Mouse (Mus musculus): ENCODE results near the gene Gm42906.

Gene Gm42906

DNA sequence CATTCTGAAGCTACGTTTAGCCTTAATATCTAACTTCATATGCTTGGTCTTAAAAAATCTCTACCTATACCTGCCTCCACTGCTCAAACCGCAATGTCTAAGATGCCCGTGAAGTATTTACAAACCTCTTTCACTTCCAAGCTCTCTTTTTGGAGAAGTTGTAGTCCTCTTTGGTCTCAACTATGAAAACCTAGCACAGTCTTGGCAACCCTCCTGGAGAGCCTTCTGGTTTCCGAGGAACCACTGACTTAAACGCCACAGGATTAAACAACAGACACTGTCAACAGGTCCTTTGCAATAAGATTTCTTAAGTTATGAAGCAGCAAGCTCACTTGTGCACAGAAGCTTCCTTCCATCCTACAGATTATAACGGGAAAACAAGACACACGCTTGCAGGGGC, 196.1 kb downstream of the Gm42906 start:
- no peak for DNase-seq

DNA sequence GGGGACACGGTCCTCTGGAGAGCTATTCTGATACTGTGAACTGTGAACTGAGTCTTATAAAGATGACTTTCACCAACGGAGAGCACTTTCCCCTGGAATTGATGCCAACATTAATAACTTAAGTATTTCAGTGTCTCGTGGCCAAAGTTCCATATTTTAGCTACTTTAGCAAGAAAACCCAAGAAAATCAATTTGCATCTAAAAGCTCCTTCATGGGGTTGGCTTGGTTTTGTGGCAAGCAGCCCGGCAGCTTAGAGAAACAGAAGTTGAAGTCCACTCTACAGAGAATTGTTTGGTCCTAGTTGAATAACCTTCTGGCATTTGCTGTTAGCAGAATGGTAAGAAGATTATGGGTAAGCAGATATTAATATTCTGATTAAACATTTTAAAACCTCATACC, 196.6 kb downstream of the Gm42906 start:
- no peak for DNase-seq

DNA sequence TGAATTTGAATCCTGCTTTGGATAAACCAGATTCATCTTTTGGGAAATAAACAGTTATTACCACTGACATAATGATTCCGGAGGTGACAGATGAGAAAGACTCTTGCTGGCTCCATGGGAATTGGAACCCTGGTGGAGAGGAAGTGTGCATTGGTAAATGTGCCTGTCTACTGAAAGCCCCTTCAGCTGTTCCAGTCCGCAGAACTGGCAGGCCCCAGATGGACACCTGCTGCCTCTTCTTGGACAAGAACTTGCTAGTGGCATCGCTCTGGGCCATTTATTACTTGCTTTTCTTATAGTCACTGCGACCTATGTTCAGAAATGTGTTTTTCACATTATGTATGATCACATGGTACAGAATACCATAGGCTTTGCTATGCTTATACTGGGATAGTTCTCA, 197.5 kb downstream of the Gm42906 start:
- no peak for DNase-seq

DNA sequence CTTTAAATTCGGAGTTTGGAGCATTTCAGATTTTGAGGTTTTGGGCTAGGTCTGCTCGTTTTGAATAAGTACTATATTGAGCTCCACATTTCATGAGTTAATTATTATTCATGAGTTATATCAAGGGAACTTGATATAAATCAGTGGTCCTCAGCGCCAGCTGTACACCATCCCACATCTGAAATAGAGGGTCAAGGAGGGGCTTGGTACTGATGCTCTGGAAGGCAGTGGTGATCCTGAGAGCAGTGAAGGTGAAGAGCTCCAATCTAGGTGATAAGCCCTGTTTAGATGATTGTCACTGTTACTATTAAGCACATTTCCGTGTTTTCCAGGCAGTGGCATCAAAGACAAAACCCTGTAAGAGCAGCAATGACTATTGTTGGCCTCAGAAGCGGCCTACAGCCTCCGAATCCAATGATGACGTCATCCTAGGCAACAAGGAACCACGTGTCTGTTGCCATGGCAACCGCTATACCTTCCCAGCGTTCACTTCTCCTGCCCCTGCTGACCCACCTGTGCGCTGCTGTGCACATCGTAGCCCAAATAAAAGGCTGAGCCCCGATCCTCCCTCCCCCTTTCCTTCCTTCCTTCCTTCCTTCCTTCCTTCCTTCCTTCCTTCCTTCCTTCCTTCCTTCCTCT, 199.5 kb downstream of the Gm42906 start:
- DNase-seq = no peak

DNA sequence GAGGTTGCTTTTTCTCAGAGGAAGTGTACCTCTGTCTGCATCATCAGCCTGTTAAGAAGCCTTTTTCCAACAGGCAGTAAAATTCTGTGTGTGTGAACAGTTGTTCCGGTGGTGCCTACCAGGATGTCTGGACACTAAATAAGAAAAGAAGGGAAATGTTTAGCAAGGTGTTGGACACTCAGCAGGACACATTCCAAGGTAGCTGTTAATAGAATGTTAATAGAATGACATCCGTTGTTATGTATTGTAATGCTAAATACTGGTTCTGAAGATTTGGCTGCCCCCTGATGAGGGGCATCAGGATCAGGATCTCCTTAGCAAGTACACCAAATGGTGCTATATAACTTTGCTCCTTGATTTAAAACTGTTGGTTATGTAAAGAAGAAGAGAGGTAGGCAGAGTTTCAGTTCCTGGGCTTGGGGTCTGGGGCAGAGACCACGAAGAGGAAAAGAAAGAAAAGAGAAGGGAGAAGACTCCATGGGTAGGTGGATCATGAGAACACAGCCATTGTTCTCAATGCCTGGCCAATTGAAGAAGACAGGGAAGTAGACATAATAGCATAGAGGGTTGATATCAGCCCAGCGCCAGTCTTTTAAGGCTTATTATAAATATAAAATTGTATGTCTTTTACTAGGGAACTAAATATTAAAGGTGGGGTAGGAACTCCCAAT, 204.1 kb downstream of the Gm42906 start:
- no peak for DNase-seq

DNA sequence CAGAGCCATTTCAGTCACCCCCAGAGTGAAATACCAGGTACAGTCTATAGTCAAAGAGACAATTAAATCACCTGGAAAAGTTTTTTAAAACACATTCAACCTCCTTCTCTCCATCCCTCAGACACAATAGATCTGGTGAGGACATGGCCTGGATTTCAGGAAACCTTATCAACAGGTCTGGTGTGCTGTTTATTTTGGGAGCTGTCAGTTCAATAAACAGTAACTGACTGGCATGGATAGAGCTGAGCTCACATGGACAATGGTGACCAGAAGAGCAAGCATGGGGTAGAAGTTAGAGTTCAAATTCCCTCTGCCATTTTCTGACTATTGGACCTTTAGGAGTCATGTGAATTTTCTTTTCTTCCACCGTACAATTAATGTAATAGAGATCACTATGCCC, 205.2 kb downstream of the Gm42906 start:
- no peak for DNase-seq

DNA sequence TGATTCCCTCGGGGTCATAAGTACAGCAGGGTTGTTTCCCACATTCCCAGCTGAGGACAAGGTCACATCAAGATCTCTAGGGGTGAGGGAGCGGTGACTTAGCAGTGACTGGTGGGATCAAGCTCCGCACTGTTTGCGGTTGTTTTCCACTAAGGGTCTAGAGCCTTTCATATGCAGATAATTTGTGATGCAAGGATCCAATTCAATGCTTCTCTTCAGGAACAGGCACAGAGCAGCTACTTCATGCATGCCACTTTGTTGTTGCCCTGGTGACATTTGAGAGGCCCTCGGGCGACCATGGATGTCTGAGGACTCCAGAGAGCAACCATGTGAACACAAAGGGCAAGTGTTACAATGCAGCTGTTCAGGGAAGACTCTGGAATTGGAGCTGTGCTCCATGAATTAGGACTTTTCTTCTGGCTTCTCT, 209.3 kb downstream of the Gm42906 start:
- DNase-seq = no peak

DNA sequence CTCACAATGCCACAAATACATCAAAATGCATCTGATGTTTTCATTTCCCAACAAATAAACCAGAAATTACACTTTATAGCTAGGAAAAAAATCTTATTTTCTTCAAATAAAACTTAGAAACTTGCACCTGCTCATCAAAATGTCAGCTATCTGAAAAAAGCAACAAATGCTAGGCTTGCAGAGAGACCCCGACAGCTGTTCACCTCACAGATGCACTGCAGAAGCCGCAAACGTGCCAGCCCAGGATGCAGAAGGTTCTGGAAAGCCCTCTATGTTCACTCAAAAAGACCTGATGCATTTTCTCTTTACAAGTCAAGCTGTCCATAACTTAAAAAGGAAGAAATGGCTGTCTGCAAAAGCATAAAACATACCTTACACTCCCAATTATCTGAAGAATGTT, 214.9 kb downstream of the Gm42906 start:
- no peak for DNase-seq

DNA sequence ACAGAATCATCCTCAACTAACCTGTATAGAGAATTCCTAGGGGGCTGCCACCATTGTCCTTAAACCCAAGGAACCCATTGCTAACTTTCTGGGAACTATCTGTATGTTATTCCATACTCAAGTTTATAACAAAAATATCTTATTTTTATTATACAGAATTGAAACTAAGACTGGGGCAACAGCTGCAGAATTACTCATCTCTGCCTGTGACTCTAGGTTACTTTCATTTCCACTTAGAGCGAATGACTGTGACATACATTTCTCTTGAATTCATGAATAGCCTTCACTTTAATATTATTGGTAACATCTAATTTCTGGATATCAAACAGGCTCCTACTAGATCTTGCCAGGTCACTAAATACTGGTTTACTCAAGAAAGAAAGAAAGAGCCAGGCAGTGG, 217.1 kb downstream of the Gm42906 start:
- DNase-seq = no peak

DNA sequence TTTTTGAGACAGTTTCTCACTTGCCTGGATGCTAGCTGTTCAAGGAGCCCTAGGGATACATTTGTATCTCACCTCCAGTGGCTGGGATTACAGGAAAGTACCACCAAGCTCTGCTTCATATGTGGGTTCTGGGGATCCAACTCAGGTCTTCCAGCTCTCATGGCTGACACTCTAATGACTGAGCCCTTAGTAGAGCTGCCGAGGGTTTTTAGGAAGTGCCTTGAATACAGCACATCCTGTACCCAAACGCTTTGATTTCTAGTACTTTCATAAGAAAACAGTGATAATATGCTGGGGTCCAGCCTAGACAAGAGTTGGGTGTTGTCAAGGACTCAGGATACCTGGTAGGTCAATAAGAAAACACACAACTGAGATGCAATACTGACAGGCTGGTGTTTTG, 217.9 kb downstream of the Gm42906 start:
- DNase-seq = no peak

DNA sequence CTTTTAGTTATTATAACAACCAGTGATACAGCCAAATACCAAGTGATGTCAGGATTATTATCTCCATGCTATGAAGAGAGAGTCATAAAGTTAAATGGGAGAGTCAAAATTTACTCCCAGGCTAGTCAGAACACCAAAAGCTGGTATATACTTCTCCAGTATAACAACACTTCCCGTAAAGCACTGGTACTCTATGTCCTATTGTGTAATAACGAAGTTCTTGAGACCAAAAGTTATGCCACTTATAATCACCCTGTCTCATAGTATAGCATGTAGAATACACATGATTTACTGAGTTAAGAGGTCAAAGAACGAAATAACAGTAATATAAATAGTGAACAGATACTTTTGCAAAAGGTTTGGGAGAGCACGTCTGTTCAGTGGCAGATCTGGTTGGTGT, 222.9 kb downstream of the Gm42906 start:
- DNase-seq = no peak

DNA sequence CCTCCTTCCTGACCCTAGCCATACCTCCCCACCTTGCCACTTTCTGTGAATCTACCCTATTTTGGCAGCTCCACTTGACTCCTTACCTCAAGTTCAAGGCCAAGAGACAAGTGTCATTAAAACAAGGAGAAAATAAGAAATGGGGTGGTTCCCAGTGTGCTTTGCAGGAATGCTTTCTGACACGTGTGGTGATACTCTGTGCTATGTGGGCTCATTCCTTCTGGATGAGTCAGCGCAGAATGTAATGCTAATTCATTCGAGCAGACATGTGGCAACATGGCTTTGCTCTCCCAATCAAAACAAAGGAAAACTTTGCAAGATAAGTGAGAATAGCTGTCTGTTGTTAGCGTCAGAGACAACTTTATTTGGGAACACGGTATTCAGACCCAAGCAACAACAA, 225.0 kb downstream of the Gm42906 start:
- peak; percentile 80 for DNase-seq

DNA sequence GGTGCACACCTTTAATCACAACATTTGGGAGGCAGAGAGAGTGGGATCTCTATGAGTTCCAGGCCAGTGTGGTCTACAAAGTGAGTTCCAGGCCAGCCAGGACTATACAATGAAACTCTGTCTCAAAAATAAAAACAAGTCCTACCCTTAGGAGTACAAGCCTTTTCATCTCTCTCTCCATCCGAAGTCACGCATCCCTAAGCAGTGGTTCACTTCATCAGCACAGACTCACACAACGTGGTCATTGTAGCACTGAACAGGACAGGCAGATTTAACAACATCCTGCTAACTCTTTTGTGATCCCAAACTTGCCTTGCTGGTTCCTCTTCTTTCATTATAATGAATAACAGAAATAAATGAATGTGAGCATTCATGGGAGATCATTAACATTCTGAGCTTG, 226.7 kb downstream of the Gm42906 start:
- DNase-seq = no peak

DNA sequence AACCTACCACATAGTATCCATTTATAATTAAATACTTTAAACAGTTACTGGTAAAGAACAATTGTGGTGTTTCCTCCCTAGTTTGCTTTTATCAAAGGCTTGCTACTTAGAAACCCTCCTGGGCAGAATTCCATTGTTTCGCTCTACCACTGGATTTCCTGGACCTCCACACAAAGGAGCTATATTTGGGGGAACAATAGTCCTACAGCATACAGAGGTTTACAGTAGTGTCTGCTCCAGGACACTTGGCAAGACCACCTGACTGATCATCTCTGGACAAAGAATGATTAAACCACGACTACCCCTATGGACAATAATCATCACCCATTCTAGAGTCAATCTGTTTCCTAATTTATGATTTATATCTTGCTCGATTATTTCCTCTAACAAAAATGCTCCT, 228.7 kb downstream of the Gm42906 start:
- no peak for DNase-seq

DNA sequence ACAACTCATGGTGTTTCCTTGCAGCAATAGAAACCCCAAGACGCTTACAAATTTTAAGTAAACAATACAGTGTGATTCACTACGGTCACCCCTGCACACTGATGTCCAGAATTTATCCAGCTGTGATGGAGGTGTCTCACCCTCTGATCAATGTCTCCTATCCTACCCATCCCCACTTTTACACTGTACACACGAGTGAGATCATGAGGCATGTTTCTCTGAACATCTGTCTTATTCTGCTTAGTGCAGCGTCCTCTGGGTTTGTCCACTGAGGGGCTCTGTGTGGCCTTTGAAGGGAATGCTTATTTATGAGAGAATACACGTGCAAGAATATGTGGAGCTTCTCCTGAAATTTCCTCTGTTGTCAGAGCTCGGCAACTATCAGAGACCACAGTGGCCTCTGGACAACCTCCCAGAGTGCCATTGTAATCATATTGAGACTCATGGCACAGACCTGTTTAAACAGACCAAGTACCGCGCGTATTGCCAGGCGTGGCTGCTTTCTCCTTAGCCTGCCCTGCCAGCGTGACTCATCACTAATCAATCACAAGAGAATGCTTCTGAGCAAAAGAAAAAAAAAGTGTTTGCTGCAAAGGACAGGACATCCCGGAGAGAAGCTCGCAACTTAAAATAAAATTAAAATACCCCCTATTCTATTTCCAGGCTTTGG, 231.2 kb downstream of the Gm42906 start:
- peak; percentile 80 for DNase-seq

DNA sequence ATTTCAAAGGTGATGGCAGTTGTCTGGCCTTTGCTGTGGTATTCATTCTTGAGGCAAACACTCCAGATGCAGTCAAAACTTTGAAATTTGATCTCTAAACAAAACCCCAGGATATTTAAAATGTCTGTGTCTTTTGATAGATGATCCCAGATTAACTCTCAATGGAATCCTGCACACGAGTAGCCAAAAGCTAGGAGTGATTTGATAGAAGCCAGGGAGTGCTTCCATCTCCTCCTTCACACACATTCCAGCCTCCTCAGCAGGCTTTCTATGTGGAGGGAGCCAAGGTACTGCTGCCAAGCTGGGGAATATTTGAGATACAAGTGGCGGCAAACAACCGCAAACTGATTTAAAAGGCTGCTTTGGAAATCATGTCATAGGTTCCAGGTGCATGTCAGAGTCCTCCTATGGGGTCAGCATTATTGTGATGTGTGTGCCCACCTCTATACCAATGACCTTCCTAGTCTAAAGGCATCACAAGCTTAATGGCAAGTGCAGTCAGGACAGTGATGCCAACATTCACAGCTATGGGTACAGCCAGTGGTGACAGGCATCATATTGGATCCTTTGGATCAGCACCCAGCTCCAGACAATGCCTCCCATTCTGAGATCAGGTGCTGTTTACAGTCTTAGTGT, 234.0 kb downstream of the Gm42906 start:
- peak; percentile 58 for DNase-seq

DNA sequence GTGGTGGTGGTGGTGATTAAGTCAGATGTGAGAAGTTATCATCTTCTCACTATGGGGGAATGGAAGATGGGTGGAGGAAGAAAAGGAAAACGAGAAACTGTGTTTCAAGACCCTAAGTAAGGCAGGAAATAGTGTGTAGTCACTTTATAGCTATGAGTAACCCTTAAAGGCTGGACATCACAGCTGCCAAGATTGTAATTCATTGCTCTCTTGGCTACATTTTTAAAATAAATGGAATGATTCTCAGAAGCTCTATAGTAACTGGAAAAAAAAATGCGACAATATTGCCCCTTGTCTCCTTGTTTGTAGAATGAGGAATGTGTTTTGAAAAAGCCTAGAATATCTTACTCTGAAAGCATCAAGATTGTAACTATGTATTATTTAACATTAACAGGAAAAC, 235.7 kb downstream of the Gm42906 start:
- DNase-seq = no peak

DNA sequence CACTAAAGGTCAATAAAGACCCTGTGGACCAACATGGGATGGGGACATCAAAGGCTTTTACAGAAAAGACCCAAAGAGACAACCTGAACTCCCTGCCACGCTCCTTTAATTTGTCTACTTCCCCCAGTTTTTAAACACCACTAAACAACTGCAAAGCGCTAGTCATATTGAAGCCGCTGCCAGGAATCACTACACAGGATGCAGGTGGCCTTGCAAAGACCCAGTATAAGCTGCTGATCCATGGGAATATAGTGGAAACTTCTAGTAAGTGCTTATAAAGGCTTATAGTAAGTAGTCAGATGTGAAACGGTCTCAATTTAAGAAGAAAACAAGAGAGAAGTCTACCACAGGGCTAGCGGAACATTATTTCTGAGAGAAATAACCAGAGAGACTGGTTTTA, 237.2 kb downstream of the Gm42906 start:
- DNase-seq = no peak

DNA sequence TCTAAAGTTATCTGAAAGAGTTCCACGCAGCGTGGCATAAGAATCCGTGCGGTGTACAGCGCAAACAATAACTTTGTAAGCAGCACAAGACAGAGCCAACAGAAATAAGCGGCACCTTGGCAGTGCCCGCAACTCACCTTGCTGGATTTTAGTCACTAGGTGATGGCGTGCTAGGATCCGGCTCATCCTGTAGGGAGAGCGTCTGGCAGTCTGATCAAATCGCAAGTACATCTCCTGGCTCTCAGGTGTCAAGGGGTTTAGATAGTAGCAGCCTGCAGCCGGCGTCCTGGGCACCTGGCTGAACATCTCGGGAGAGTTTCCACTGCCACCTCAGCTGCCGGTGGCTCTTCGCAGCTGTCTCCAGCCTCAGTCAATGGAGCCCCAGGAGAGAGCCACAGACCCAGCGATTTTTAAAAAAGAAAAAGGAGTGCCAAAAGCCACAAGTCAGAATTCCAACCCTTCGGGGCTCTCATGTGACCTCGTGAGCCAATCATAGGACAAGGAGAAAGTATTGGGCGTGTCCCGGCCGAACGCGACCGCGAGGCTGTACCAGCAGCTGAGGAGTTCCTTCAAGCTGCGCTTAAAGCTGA, 238.1 kb downstream of the Gm42906 start:
- peak; percentile 87 for DNase-seq

DNA sequence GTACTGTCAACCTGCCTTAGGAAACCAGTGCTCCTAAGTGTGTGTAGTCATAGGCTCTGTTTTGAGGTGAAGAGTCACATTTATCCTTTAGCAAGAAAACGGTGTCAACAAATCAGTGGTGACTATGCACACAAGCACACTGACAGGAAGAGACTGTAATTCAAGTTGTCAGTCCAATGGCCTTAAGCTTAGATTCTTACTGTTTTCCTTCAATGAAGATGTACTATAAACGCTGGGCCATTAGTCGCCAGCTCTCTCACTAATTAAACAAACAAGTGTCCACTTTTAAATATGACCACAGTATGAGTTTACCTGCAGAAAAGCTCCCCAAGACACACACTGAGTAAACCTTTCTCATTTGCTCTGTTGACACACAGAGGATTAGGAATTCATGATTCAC, 238.6 kb downstream of the Gm42906 start:
- no peak for DNase-seq

DNA sequence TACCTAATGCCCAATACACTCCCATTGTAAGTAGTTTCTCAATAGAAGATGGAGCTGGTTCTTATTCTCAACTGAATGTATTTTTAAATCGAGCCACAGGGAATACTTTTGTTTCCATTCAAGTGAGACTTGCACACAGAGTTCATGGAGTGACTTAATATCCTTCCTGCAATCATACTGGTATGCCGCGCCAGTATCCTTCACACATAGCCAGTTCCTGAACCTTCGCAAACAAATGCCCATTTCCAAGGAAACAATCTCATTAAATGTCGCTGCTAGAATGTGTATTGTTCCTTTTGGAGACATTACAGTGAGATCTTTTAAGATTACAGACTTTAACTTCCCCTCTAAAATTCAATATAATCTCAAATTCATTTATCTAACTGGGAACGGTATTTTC, 239.3 kb downstream of the Gm42906 start:
- peak; percentile 65 for DNase-seq

DNA sequence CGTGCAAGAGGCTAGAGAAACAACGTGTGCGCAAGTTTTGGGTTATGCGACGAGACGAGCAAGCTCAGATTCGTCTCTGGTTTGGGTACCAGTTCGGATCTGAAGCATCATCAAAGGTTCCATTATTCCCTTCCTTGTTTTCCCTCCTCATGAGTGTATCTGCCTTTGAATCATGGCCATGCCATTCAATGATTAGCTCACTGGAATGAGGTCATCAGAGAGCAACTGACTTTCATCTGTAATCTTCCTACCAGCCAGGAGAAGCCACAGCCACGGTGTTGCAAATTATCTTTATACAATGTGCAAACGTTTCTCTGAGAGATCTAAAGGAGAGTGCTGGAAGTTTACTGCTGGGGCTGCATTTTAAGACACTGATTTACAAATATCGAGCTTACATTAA, 240.6 kb downstream of the Gm42906 start:
- no peak for DNase-seq

DNA sequence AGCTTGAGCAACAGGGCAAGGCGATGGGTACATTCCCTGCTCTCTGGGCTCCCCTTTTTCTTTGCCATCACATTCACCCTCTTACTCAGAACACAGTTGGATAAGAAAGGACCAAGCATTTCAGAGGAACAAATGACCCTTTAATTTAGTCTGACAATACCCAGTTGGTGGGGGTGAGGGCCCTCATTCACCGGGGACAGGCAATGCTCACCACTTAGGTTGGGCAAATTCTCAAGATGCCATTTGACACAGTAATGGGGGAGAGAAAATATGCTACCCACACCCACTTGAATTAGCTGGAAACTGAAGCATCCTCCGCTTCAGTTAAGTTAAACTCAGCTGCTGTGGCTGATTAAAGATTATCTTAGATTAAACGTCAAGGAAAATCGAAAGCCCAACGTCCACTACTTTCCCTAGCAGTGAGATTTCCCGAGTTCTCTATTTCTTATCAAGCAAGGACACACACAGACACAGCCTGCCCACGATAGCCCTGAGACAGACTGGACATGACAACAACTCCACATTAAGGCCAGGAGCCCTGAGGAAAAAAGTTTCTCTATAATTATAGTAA, 242.6 kb downstream of the Gm42906 start:
- DNase-seq = no peak

Data from lung, postnatal 36 days (tissue).